Mouse (Mus musculus): Measurements from ENCODE around the gene Tpgs1. TPM values are rescaled to one million over a fixed set of nuclear protein-coding genes. Genes with fewer than 3 reads are reported as not detected.
"Not testable (repeated sequence)": the region's sequence is repeated elsewhere in the genome, so short reads cannot be mapped to it uniquely, and the experiment has no call there.

Gene Tpgs1
- polyA plus RNA-seq, 1 experiment, result 15.5 TPM

- no peak overlapping the region for H3K4me3 ChIP-seq (ENCODE audit: insufficient read depth, low read length)
- TF ChIP-seq POLR2A (IDR thresholded peaks at IDR 0.05; ENCODE audit: low read depth, low read length) (no peak), CTCF (IDR thresholded peaks at IDR 0.05; ENCODE audit: borderline replicate concordance, insufficient read depth, low read length) (no peak)
- H3K27ac ChIP-seq (ENCODE audit: insufficient read depth, low read length), result no peak overlapping the region
- H3K4me1 ChIP-seq (ENCODE audit: control insufficient read depth, insufficient read depth, low read length), result peaks cover 10% of the 10 kb centered on the region; the same call in 1 of the 2 replicates
Measured at GRCm38 (mm10) chr10:79698459-79698858, 29.3 kb downstream of the Tpgs1 start.

DNA sequence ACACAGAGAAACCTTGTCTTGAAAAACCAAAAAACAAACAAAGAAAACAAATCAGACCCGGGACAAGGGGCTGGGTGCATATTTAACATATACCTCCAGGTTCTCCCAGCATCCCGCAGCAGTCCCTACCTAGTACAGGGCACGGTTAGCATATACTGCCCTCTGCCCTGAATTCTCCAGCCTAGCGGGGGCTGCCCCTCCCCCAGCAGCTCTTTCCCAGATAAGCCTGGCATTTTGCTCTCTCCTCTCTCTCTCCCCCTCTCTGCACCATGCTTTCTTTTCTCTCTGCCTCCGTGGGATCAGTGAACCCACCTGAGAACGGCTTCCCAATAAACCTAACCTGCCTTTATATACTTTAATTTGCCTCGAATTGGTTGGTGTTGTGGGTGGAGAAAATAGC is 31.5 kb downstream of the Tpgs1 start:
- TF ChIP-seq POLR2A (IDR thresholded peaks at IDR 0.05; ENCODE audit: low read depth, low read length), result no peak
- no peak for TF ChIP-seq CTCF (IDR thresholded peaks at IDR 0.05; ENCODE audit: borderline replicate concordance, insufficient read depth, low read length)
- H3K27ac ChIP-seq (ENCODE audit: insufficient read depth, low read length), result no peak overlapping the region
- peaks cover 8% of the 10 kb centered on the region for H3K4me1 ChIP-seq (ENCODE audit: control insufficient read depth, insufficient read depth, low read length)
- H3K4me3 ChIP-seq (ENCODE audit: insufficient read depth, low read length), result no peak overlapping the region

GRCm38 (mm10) chr10:79701443-79702129 is 32.4 kb downstream of the Tpgs1 start:
- Histone ChIP-seq H3K27ac (ENCODE audit: insufficient read depth, low read length) (no peak overlapping the region), H3K4me3 (ENCODE audit: insufficient read depth, low read length) (no peak overlapping the region), H3K4me1 (ENCODE audit: control insufficient read depth, insufficient read depth, low read length) (peaks cover 4% of the 10 kb centered on the region; the same call in 1 of the 2 replicates)
- no peak for TF ChIP-seq POLR2A (IDR thresholded peaks at IDR 0.05; ENCODE audit: low read depth, low read length)
- no peak for TF ChIP-seq CTCF (IDR thresholded peaks at IDR 0.05; ENCODE audit: borderline replicate concordance, insufficient read depth, low read length)

DNA sequence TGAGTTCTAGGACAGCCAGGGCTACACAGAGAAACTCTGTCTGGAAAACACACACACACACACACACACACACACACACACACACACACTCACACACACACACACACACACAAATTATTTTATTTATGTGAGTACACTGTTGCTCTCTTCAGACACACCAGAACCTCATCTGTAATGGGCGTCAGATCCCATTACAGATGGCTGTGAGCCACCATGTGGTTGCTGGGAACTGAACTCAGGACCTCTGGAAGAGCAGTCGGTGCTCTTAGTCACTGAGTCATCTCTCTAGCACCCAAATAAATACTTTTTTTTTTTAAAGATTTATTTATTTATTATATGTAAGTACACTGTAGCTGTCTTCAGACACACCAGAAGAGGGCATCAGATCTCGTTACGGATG is 33.8 kb downstream of the Tpgs1 start:
- H3K4me1 ChIP-seq (ENCODE audit: control insufficient read depth, insufficient read depth, low read length), result peaks cover 11% of the 10 kb centered on the region
- not testable (repeated sequence) for H3K4me3 ChIP-seq (ENCODE audit: insufficient read depth, low read length)

DNA sequence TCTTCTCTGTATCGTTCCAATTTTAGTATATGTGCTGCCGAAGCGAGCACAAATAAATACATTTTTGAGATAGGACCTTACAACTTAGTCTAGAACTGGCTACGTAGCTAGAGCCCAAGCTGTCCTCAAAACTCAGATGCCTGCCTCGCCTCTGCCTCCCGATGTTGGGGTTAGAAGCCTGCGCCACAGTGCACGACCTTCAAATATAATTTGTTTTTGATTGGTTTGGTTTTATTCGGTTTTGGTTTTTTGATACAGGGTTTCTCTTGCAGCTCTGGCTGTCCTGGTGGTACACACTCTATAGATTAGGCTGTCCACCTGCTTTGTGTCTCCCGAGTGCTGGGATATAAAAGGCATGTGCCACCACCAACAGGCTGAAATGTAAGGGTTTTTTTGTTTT is 34.4 kb downstream of the Tpgs1 start:
- Histone ChIP-seq H3K4me1 (ENCODE audit: control insufficient read depth, insufficient read depth, low read length) (peaks cover 11% of the 10 kb centered on the region), H3K27ac (ENCODE audit: insufficient read depth, low read length) (no peak overlapping the region), H3K4me3 (ENCODE audit: insufficient read depth, low read length) (no peak overlapping the region; the same call in 1 of the 2 replicates)
- no peak for TF ChIP-seq CTCF (IDR thresholded peaks at IDR 0.05; ENCODE audit: borderline replicate concordance, insufficient read depth, low read length)
- TF ChIP-seq POLR2A (IDR thresholded peaks at IDR 0.05; ENCODE audit: low read depth, low read length), result no peak

More for the DNA sequence above, 33.8 kb downstream of the Tpgs1 start:
- H3K27ac ChIP-seq (ENCODE audit: insufficient read depth, low read length), result not testable (repeated sequence)

- TF ChIP-seq POLR2A (IDR thresholded peaks at IDR 0.05; ENCODE audit: low read depth, low read length) (peak; percentile 98), CTCF (IDR thresholded peaks at IDR 0.05; ENCODE audit: borderline replicate concordance, insufficient read depth, low read length) (peak; percentile 23; the same call in 1 of the 2 replicates)
- peak within 1 kb of the TSS; percentile 49 for H3K27ac ChIP-seq (ENCODE audit: insufficient read depth, low read length)
- peaks cover 11% of the 10 kb centered on the region for H3K4me1 ChIP-seq (ENCODE audit: control insufficient read depth, insufficient read depth, low read length)
- peak within 1 kb of the TSS; percentile 92 for H3K4me3 ChIP-seq (ENCODE audit: insufficient read depth, low read length)
Measured at GRCm38 (mm10) chr10:79704065-79704969, 35.1 kb downstream of the Tpgs1 start, which contains the start of gene Bsg. Bsg (plus strand) TSS chr10:79704491.

DNA sequence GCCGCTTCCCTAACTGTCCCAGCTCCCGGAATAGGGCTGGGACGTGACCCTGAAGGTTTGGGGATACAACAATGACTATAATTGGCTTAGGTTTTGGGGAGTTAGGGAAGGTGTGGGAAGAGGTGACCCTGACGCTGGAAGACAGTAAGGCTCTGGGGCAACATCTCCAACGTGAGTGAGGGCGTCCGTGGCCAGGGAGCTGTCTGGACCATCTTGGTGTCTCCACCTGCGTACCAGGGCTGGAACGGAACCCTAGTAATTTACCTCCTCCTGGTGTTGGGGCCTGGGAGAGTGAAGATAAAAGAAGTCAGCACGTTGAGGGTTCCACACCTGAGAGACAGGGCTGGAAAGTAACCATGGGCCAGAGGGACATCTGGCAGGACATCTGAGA is 35.8 kb downstream of the Tpgs1 start:
- no peak overlapping the region for H3K27ac ChIP-seq (ENCODE audit: insufficient read depth, low read length)
- TF ChIP-seq POLR2A (IDR thresholded peaks at IDR 0.05; ENCODE audit: low read depth, low read length) (no peak), CTCF (IDR thresholded peaks at IDR 0.05; ENCODE audit: borderline replicate concordance, insufficient read depth, low read length) (no peak)
- peaks cover 11% of the 10 kb centered on the region for H3K4me1 ChIP-seq (ENCODE audit: control insufficient read depth, insufficient read depth, low read length)
- peak overlapping the region; percentile 92 for H3K4me3 ChIP-seq (ENCODE audit: insufficient read depth, low read length)

GRCm38 (mm10) chr10:79705951-79706350 is 36.8 kb downstream of the Tpgs1 start:
- Histone ChIP-seq H3K4me1 (ENCODE audit: control insufficient read depth, insufficient read depth, low read length) (peaks cover 11% of the 10 kb centered on the region), H3K27ac (ENCODE audit: insufficient read depth, low read length) (no peak overlapping the region), H3K4me3 (ENCODE audit: insufficient read depth, low read length) (peak overlapping the region; percentile 92)
- TF ChIP-seq POLR2A (IDR thresholded peaks at IDR 0.05; ENCODE audit: low read depth, low read length), result no peak
- TF ChIP-seq CTCF (IDR thresholded peaks at IDR 0.05; ENCODE audit: borderline replicate concordance, insufficient read depth, low read length), result no peak

DNA sequence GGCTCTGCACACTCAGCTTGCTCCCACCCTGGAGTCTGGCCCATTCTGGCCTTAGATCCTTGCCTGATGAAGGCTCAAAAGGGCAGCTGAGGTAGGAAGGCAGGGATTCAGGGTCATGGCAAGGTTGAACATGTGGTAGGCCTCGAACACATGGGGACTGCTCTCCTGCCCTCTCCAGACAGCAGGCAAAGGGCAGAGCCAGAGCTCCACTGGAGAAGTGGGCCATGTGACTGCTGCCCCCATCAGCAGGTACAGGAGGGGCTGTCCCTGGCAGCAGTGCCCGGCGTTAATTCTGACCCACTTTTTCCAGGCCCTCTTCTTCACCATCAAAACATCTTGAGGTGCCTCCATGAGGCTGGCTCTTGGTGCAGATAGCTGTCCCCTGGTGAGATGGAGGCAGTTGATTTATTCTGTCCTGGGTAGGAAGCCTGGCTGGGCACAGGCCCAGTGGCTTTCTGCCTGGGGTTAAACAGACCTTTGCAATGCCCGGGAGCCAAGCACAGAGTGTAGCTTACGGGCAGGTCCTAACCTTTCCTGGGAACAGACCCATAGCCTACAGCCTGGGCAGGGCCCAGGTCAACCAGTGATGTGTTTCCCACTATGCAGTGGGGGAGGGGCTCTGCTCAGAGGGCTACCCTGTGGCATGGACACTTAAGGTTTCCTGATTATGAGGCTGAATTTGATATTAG is 37.4 kb downstream of the Tpgs1 start:
- no peak for TF ChIP-seq CTCF (IDR thresholded peaks at IDR 0.05; ENCODE audit: borderline replicate concordance, insufficient read depth, low read length)
- Histone ChIP-seq H3K27ac (ENCODE audit: insufficient read depth, low read length) (no peak overlapping the region), H3K4me1 (ENCODE audit: control insufficient read depth, insufficient read depth, low read length) (peaks cover 11% of the 10 kb centered on the region), H3K4me3 (ENCODE audit: insufficient read depth, low read length) (peak overlapping the region; percentile 92; the same call in 1 of the 2 replicates)

All from embryonic fibroblast, embryonic 13.5 days (primary cell).